In genomic region chr9:21701091-21701490, GRCm38 (mm10) we compare ENCODE assay signal across 32 mouse cellular contexts. TPM values are rescaled to one million over a fixed set of nuclear protein-coding genes. Genes with fewer than 3 reads are reported as not detected.
DNase-seq lines count a peak whose midpoint lies in the region; ATAC-seq and TF ChIP-seq lines count a peak whose summit lies in the region.
"Had no signal": no experiment of that assay in that cellular context is flagged by ENCODE, and none has a peak within 500 bp of the region (broad histone marks: within the 10 kb centered on the region; RNA-seq: fewer than 3 reads in every experiment).

No protein-coding gene starts in this region.

- ATAC-seq in midbrain, embryonic 16.5 days = no peak
- ATAC-seq: forebrain, embryonic 15.5 days; hindbrain, postnatal 0 days; Patski had no signal

- H3K9ac ChIP-seq in midbrain, embryonic 16.5 days (ENCODE audit: low read depth, low read length) = no peak overlapping the region
- H3K9ac ChIP-seq: embryonic facial prominence, embryonic 13.5 days; forebrain, embryonic 12.5 days; forebrain, embryonic 15.5 days; heart, embryonic 12.5 days; heart, embryonic 15.5 days; hindbrain, embryonic 14.5 days had no signal

- H3K36me3 ChIP-seq in midbrain, embryonic 16.5 days (ENCODE audit: control insufficient read depth, insufficient read depth, low read length) = peaks cover 55% of the 10 kb centered on the region

- no peaks in the 10 kb centered on the region for H3K4me1 ChIP-seq in midbrain, embryonic 16.5 days (ENCODE audit: control insufficient read depth, insufficient read depth, low read length)
- H3K4me1 ChIP-seq: embryonic facial prominence, embryonic 10.5 days; embryonic facial prominence, embryonic 13.5 days; forebrain, embryonic 12.5 days; forebrain, embryonic 15.5 days; heart, embryonic 12.5 days had no signal

- H3K27ac ChIP-seq in left cerebral cortex, adult 2 months = peak overlapping the region; percentile 16; the same call in 1 of the 2 replicates
- H3K27ac ChIP-seq in midbrain, embryonic 16.5 days (ENCODE audit: low read length) = no peak overlapping the region
- H3K27ac ChIP-seq: embryonic facial prominence, embryonic 10.5 days; embryonic facial prominence, embryonic 13.5 days; forebrain, embryonic 12.5 days; forebrain, embryonic 15.5 days; gastrocnemius, adult 2 months; heart, embryonic 15.5 days; hindbrain, embryonic 14.5 days; hindbrain, postnatal 0 days had no signal

- H3K27me3 ChIP-seq in midbrain, embryonic 16.5 days (ENCODE audit: control insufficient read depth, insufficient read depth, low read depth, low read length) = no peaks in the 10 kb centered on the region
- H3K27me3 ChIP-seq: CH12.LX; embryonic facial prominence, embryonic 13.5 days; forebrain, embryonic 12.5 days; forebrain, embryonic 15.5 days; heart, embryonic 12.5 days; heart, embryonic 15.5 days; Patski had no signal

- no peaks in the 10 kb centered on the region for H3K9me3 ChIP-seq in midbrain, embryonic 16.5 days (replicated peaks; ENCODE audit: control insufficient read depth, low read length, poor library complexity, severe bottlenecking)
- H3K9me3 ChIP-seq: embryonic facial prominence, embryonic 10.5 days; embryonic facial prominence, embryonic 13.5 days; forebrain, embryonic 12.5 days; forebrain, embryonic 15.5 days; G1E; heart, embryonic 12.5 days; heart, embryonic 15.5 days had no signal

- peak; percentile 82 for DNase-seq in heart, adult 11 months
- no peak for DNase-seq in heart, postnatal 10 days
- DNase-seq in left cerebral cortex, adult 2 months (ENCODE audit: extremely low spot score in 1 of 2, low spot score in 2 of 2) = no peak
- DNase-seq in left cerebral cortex, postnatal 10 days (ENCODE audit: extremely low spot score in 1 of 2, low spot score in 2 of 2) = no peak
- peak; percentile 84 for DNase-seq in brain, adult 2 months (ENCODE audit: low read depth, low spot score)
- DNase-seq in telencephalon, adult 2 months (ENCODE audit: low read depth, low spot score) = peak; percentile 40
- DNase-seq: adrenal gland, postnatal 10 days; adrenal gland, postnatal 36 days; B cell, adult 2 months; cerebellum, adult 11 months; cerebellum, adult 2 months; cerebellum, adult 9-11 months; cerebellum, postnatal 25 days; embryo, embryonic 11 days; gastrocnemius, adult 2 months; gastrocnemius, postnatal 14 days; heart, adult 18-20 months; heart, postnatal 14 days; heart, postnatal 4 days had no signal

- no peak overlapping the region for H3K4me2 ChIP-seq in midbrain, embryonic 16.5 days (ENCODE audit: low read length)
- H3K4me2 ChIP-seq: embryonic facial prominence, embryonic 13.5 days; forebrain, embryonic 12.5 days; forebrain, embryonic 15.5 days; heart, embryonic 12.5 days; heart, embryonic 15.5 days; hindbrain, embryonic 14.5 days had no signal

- intact Hi-C loops in heart, postnatal 10 days (cut with DNase I) = loop anchor here (5.0 kb wide), 2 partner anchors 46 to 101 kb away; no protein-coding TSS in a partner anchor
- intact Hi-C loops in left cerebral cortex, adult 2 months (cut with DNase I) = no loop called here
- intact Hi-C loops in left cerebral cortex, postnatal 10 days (cut with DNase I) = no loop called here

- 98% methylated on average over 14 of the region's 14 CpGs for WGBS in midbrain, embryonic 16.5 days

- no peak overlapping the region for H3K4me3 ChIP-seq in left cerebral cortex, adult 2 months
- no peak overlapping the region for H3K4me3 ChIP-seq in midbrain, embryonic 16.5 days (ENCODE audit: low read depth, low read length)
- H3K4me3 ChIP-seq: embryonic facial prominence, embryonic 10.5 days; embryonic facial prominence, embryonic 13.5 days; erythroblast, embryonic 14.5 days; forebrain, embryonic 12.5 days; forebrain, embryonic 15.5 days; gastrocnemius, adult 2 months; heart, embryonic 12.5 days; heart, embryonic 15.5 days had no signal

- TF ChIP-seq CTCF in left cerebral cortex, adult 2 months (IDR thresholded peaks at IDR 0.05) = no peak

RNA-seq across cellular contexts. Expression of gene Ldlr, which starts 22.2 kb away (rescaled TPM):
- total RNA-seq in heart, postnatal 10 days (2021) = 10 to 100 TPM in 1 of 2 experiments, 1 to 10 TPM in 1; 8.5 to 10.7 TPM
- 10 to 100 TPM; 15.8 to 17.7 TPM for total RNA-seq in left cerebral cortex, adult 2 months (2021)
- 10 to 100 TPM; 17.2 to 19.2 TPM for total RNA-seq in left cerebral cortex, postnatal 10 days (2021)
- polyA plus RNA-seq in midbrain, embryonic 16.5 days (2015; fragmentation: Nextera tagmentation; extraction: Ambion mirVana) = 16.0 and 17.2 TPM in 2 replicates

RNA-seq across cellular contexts. Expression of gene Spc24, which starts 59.0 kb away (rescaled TPM):
- total RNA-seq in heart, postnatal 10 days (2021) = 10 to 100 TPM; 11.9 to 14.5 TPM
- 1 to 10 TPM; 1.7 to 2.4 TPM for total RNA-seq in left cerebral cortex, adult 2 months (2021)
- 1 to 10 TPM; 2.9 to 3.5 TPM for total RNA-seq in left cerebral cortex, postnatal 10 days (2021)
- 10.4 and 11.8 TPM in 2 replicates for polyA plus RNA-seq in midbrain, embryonic 16.5 days (2015; fragmentation: Nextera tagmentation; extraction: Ambion mirVana)

Comparison
In these comparisons a context has a peak if more than half of its experiments do, and no peak if none do; other contexts are left out.
1. DNase-seq: peak in heart, adult 11 months (single experiment), brain, adult 2 months (single experiment) and telencephalon, adult 2 months (single experiment); none in heart, postnatal 10 days (0 of 2), left cerebral cortex, adult 2 months (0 of 2) and left cerebral cortex, postnatal 10 days (0 of 2).